Mouse (Mus musculus) myocyte (in vitro differentiated cells): ENCODE data around the gene Itgb5.

Source experiments
- CEBPB ChIP-seq: IDR thresholded peaks from 2 replicates; pipeline ENCODE4 v1.6.1; 2011; ENCODE audit warnings: mild to moderate bottlenecking, moderate library complexity; ENCODE audit not compliant: poor library complexity, insufficient read depth, severe bottlenecking
- E2F4 ChIP-seq: IDR thresholded peaks from one replicate; pipeline ENCODE4 v1.6.1; 2011; ENCODE audit warnings: mild to moderate bottlenecking, control low read depth, moderate library complexity; ENCODE audit not compliant: insufficient read depth
- MAX ChIP-seq: IDR thresholded peaks from one replicate; pipeline ENCODE4 v1.6.1; 2011; ENCODE audit warnings: low read depth, mild to moderate bottlenecking, control low read depth
- MYOD1 ChIP-seq, 3 experiments: IDR thresholded peaks; one replicate each; pipeline ENCODE4 v1.6.1; 2011; ENCODE audit warnings: control low read depth in 2 of 3, low read depth in 2 of 3, mild to moderate bottlenecking in 2 of 3, moderate library complexity in 1 of 3; ENCODE audit not compliant: insufficient read length in 2 of 3, control insufficient read depth in 1 of 3
- MYOG ChIP-seq, 3 experiments: IDR thresholded peaks; one replicate each; pipeline ENCODE4 v1.6.1; 2011; ENCODE audit warnings: control low read depth in 2 of 3, low read depth in 2 of 3, mild to moderate bottlenecking in 2 of 3; ENCODE audit not compliant: insufficient read length in 2 of 3, control insufficient read depth in 1 of 3, insufficient read depth in 1 of 3
- POLR2A ChIP-seq: IDR thresholded peaks from one replicate; pipeline ENCODE4 v1.6.1; 2011; ENCODE audit warnings: low read depth, mild to moderate bottlenecking, control low read depth, moderate library complexity; ENCODE audit not compliant: insufficient read length
- POLR2AphosphoS2 ChIP-seq: IDR thresholded peaks from one replicate; pipeline ENCODE4 v1.6.1; 2011; ENCODE audit warnings: low read depth, control low read depth; ENCODE audit not compliant: insufficient read length
- REST ChIP-seq: IDR thresholded peaks from one replicate; pipeline ENCODE4 v1.6.1; 2011; ENCODE audit warnings: mild to moderate bottlenecking, control low read depth, moderate library complexity; ENCODE audit not compliant: insufficient read depth, insufficient read length
- TCF12 ChIP-seq: IDR thresholded peaks from one replicate; pipeline ENCODE4 v1.6.1; 2011; ENCODE audit warnings: mild to moderate bottlenecking, control low read depth; ENCODE audit not compliant: poor library complexity, insufficient read depth, severe bottlenecking
- USF1 ChIP-seq: IDR thresholded peaks from one replicate; pipeline ENCODE4 v1.6.1; 2011; ENCODE audit warnings: low read depth, mild to moderate bottlenecking, control low read depth, moderate library complexity

DNA sequence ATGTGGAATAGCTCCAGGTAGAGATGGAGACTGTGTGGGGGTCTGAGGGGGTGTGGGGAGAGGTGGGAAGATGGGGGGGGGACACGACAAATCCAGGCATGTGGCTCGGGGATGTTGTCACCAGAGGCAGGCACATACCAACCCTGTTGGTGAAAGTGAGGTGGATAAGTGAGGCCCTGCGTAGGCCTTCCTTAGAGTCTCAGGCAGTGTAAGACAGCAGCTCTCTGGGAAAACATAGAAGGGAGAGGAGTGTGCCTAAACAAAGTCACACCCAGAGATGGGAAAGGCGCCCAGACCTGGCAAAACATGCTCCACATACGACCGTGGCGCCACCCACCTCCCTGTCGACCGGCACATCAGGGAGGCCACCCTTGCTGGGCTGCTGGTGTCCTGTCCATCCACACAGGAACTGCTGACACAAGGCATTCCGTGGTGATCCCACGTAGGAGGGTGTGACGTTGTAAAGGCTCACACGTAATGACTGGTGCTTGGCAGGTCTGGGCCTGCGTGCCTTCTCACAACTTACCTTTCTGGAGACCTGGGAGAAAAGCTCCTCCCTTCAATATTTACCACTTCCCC, 42.5 kb downstream of the Itgb5 start:
- TF ChIP-seq TCF12: no peak
- no peak for TF ChIP-seq POLR2A
- no peak for TF ChIP-seq USF1
- no peak for TF ChIP-seq MAX
- no peak for TF ChIP-seq E2F4
- no peak for TF ChIP-seq MYOD1 (IDR thresholded peaks at IDR 0.05; ENCODE audit: control insufficient read depth in 1 of 3, insufficient read length in 2 of 3, low read depth in 2 of 3)
- TF ChIP-seq REST: no peak
- no peak for TF ChIP-seq MYOG (IDR thresholded peaks at IDR 0.05; ENCODE audit: control insufficient read depth in 1 of 3, insufficient read depth in 1 of 3, insufficient read length in 2 of 3, low read depth in 2 of 3)
- no peak for TF ChIP-seq POLR2AphosphoS2
- no peak for TF ChIP-seq CEBPB
